Mouse (Mus musculus): Measurements from ENCODE around the gene Fndc8.

GRCm38 (mm10) chr11:82855327-82855973 is 36.5 kb upstream of the Fndc8 start:
- no peak for TF ChIP-seq CTCF (IDR thresholded peaks at IDR 0.05)
- TF ChIP-seq EP300 (IDR thresholded peaks at IDR 0.05; ENCODE audit: insufficient read depth, low read depth, low read length), result no peak
